Mouse (Mus musculus): ENCODE results near the gene Olfr71. TPM values are rescaled to one million over a fixed set of nuclear protein-coding genes. Genes with fewer than 3 reads are reported as not detected.

The Olfr71 gene
- polyA plus RNA-seq, 2 experiments from 2014 or later, result 0.13 TPM; not detected in 1

- peak; percentile 4 for ATAC-seq
These were observed 54.3 kb downstream of the Olfr71 start for GRCm38 (mm10) chr4:43655656-43656338.

Other genes starting within 250 kb of the Olfr71 start
- 100 to 1,000 TPM; 145 to 163 TPM for gene Sit1, start 226.5 kb downstream of the Olfr71 start, polyA plus RNA-seq (2017; shearing (Covaris generic))
- gene Ccdc107, start 217.4 kb downstream of the Olfr71 start, polyA plus RNA-seq (2017; shearing (Covaris generic)), result 10 to 100 TPM; 71.7 to 78.1 TPM
- gene Arhgef39, start 210.6 kb downstream of the Olfr71 start, polyA plus RNA-seq (2017; shearing (Covaris generic)), result 1 to 10 TPM; 5.3 to 7.4 TPM
- gene Car9, start 203.3 kb downstream of the Olfr71 start, polyA plus RNA-seq (2017; shearing (Covaris generic)), result under 1 TPM in 1 of 2 experiments, not detected in 1; 0.73 TPM
- not detected for gene Tpm2, start 186.5 kb downstream of the Olfr71 start, polyA plus RNA-seq (2017; shearing (Covaris generic))
- 100 to 1,000 TPM; 101 to 104 TPM for gene Creb3, start 147.9 kb downstream of the Olfr71 start, polyA plus RNA-seq (2017; shearing (Covaris generic))
- 100 to 1,000 TPM in 1 of 2 experiments, 10 to 100 TPM in 1; 86.9 to 116 TPM for gene Tln1, start 147.6 kb downstream of the Olfr71 start, polyA plus RNA-seq (2017; shearing (Covaris generic))
- 10 to 100 TPM; 10.8 to 12.4 TPM for gene Rgp1, start 131.5 kb downstream of the Olfr71 start, polyA plus RNA-seq (2017; shearing (Covaris generic))
- 10 to 100 TPM; 12.7 to 14.4 TPM for gene Gba2, start 131.4 kb downstream of the Olfr71 start, polyA plus RNA-seq (2017; shearing (Covaris generic))
- gene Msmp, start 125.8 kb downstream of the Olfr71 start, polyA plus RNA-seq (2017; shearing (Covaris generic)), result not detected
- not detected for gene Npr2, start 78.3 kb downstream of the Olfr71 start, polyA plus RNA-seq (2017; shearing (Covaris generic))
- gene Spag8, start 56.7 kb downstream of the Olfr71 start, polyA plus RNA-seq (2017; shearing (Covaris generic)), result not detected
- gene Hint2, start 53.8 kb downstream of the Olfr71 start, polyA plus RNA-seq (2017; shearing (Covaris generic)), result 10 to 100 TPM; 41.0 to 42.7 TPM
- under 1 TPM; 0.38 to 0.90 TPM for gene Tmem8b, start 41.3 kb downstream of the Olfr71 start, polyA plus RNA-seq (2017; shearing (Covaris generic))
- 1 to 10 TPM; 3.2 to 4.4 TPM for gene Fam221b, start 41.1 kb downstream of the Olfr71 start, polyA plus RNA-seq (2017; shearing (Covaris generic))
- not detected for gene Olfr70, start 9.4 kb downstream of the Olfr71 start, polyA plus RNA-seq (2017; shearing (Covaris generic))
- gene Hrct1, start 16.9 kb upstream of the Olfr71 start, polyA plus RNA-seq (2017; shearing (Covaris generic)), result not detected
- gene Spaar, start 19.8 kb upstream of the Olfr71 start, polyA plus RNA-seq (2017; shearing (Covaris generic)), result under 1 TPM in 1 of 2 experiments, not detected in 1; 0.15 TPM
- gene Olfr159, start 60.8 kb upstream of the Olfr71 start, polyA plus RNA-seq (2017; shearing (Covaris generic)), result not detected
- gene Olfr156, start 113.6 kb upstream of the Olfr71 start, polyA plus RNA-seq (2017; shearing (Covaris generic)), result not detected
- gene Olfr157, start 129.9 kb upstream of the Olfr71 start, polyA plus RNA-seq (2017; shearing (Covaris generic)), result under 1 TPM; 0.09 to 0.50 TPM
- under 1 TPM in 1 of 2 experiments, not detected in 1; 0.26 TPM for gene Olfr155, start 141.3 kb upstream of the Olfr71 start, polyA plus RNA-seq (2017; shearing (Covaris generic))
- 1 to 10 TPM; 3.4 to 5.9 TPM for gene Reck, start 165.3 kb upstream of the Olfr71 start, polyA plus RNA-seq (2017; shearing (Covaris generic))
- 100 to 1,000 TPM; 215 to 250 TPM for gene Glipr2, start 247.1 kb upstream of the Olfr71 start, polyA plus RNA-seq (2017; shearing (Covaris generic))

Measured in activated CD4-positive, CD25-positive, alpha-beta regulatory T cell, adult 4 months (primary cell).